Mouse (Mus musculus): ENCODE measurements around the gene Gm17545. TPM values are rescaled to one million over a fixed set of nuclear protein-coding genes. Genes with fewer than 3 reads are reported as not detected.

Gm17545 gene
- total RNA-seq (2023): not detected

GRCm38 (mm10) chr9:22453990-22454389, at the start of gene Gm17545:
Gene Gm17545 (plus strand): TSS chr9:22454290.

GRCm38 (mm10) chr9:22411002-22411857, 42.9 kb upstream of the Gm17545 start, which contains the start of gene 9530077C05Rik:
Gene 9530077C05Rik (plus strand): TSS chr9:22411513.

GRCm38 (mm10) chr9:22469643-22470042, 15.6 kb downstream of the Gm17545 start, which contains the start of gene Rp9:
Gene Rp9 (minus strand): TSS chr9:22469743.

DNA sequence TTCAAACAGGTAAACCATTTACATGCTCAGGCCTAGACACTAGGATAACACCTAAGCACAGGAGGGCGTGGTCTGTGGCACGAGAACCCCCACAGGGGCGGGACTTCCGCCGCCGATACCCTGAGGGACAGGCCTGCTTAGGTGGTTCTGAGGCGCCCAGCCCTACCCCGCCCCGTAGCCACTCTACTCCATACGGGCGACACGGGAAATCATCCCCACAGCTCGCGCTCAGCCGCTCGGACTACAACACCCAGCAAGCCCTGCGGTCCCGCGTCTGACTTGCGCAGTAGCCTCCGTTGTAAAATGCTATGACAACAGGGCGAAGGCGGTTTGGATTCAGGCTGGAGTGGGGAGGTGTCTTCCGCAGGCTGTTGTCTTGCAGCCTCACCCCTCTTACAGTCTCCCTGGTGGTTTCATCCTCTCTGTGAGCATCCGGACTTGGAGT, 21.4 kb downstream of the Gm17545 start, which contains the start of gene Bbs9:
Gene Bbs9 (plus strand): TSS at position 292 of the 445 bp plus-strand sequence.

Other genes starting within 250 kb of the Gm17545 start
- gene Zfp809, start 228.6 kb upstream of the Gm17545 start, total RNA-seq (2023): 10 to 100 TPM; 39.3 to 41.9 TPM
- 1 to 10 TPM; 2.1 to 3.4 TPM for gene Zfp599, start 194.4 kb upstream of the Gm17545 start, total RNA-seq (2023)
- gene Zfp810, start 146.6 kb upstream of the Gm17545 start, total RNA-seq (2023): 10 to 100 TPM; 15.6 to 21.3 TPM
- gene Anln, start 65.1 kb upstream of the Gm17545 start, total RNA-seq (2023): under 1 TPM; 0.71 to 0.84 TPM
- gene 9530077C05Rik, start 42.8 kb upstream of the Gm17545 start, total RNA-seq (2023): 1 to 10 TPM; 1.4 to 2.5 TPM
- gene Rp9, start 15.5 kb downstream of the Gm17545 start, total RNA-seq (2023): 10 to 100 TPM; 88.1 to 88.6 TPM
- gene Bbs9, start 21.4 kb downstream of the Gm17545 start, total RNA-seq (2023): 10 to 100 TPM; 29.6 to 32.0 TPM